Mouse (Mus musculus) kidney, embryonic 14.5 days (tissue): ENCODE data around the gene Cebpz. TPM values are rescaled to one million over a fixed set of nuclear protein-coding genes. Genes with fewer than 3 reads are reported as not detected.

Experiments
- ATAC-seq: fragments of 200-750 bp; cut with Nextera tagmentation; 2 replicates; pipeline ENCODE4 v1.8.0; 2017; ENCODE audit warnings: moderate number of reproducible peaks, mild to moderate bottlenecking, moderate TSS enrichment, moderate library complexity; ENCODE audit not compliant: low FRiP score, low TSS enrichment
- H3K27ac ChIP-seq: fragments of 300-500 bp; sonication (generic); 2 replicates; pipeline ENCODE4 v1.5.1; 2014; ENCODE audit warnings: low read depth, mild to moderate bottlenecking, low read length, moderate library complexity, mixed read lengths
- H3K27me3 ChIP-seq: fragments of 300-500 bp; sonication (generic); 2 replicates; pipeline ENCODE4 v1.6.1; 2014; ENCODE audit warnings: mild to moderate bottlenecking, low read length; ENCODE audit not compliant: control insufficient read depth, insufficient read depth
- H3K36me3 ChIP-seq: fragments of 300-500 bp; sonication (generic); 2 replicates; pipeline ENCODE4 v1.6.1; 2014; ENCODE audit warnings: low read length, mixed read lengths; ENCODE audit not compliant: control insufficient read depth, insufficient read depth
- H3K4me1 ChIP-seq: fragments of 300-500 bp; sonication (generic); 2 replicates; pipeline ENCODE4 v1.6.1; 2014; ENCODE audit warnings: low read length, mixed read lengths; ENCODE audit not compliant: control insufficient read depth, insufficient read depth
- H3K4me2 ChIP-seq: fragments of 300-500 bp; sonication (generic); replicated peaks from 2 replicates; pipeline ENCODE4 v1.6.1; 2014; ENCODE audit warnings: low read depth, mild to moderate bottlenecking, low read length
- H3K4me3 ChIP-seq: fragments of 300-500 bp; sonication (generic); 2 replicates; pipeline ENCODE4 v1.5.1; 2014; ENCODE audit warnings: mild to moderate bottlenecking, low read length
- H3K9ac ChIP-seq: fragments of 300-500 bp; sonication (generic); 2 replicates; pipeline ENCODE4 v1.6.1; 2014; ENCODE audit warnings: low read depth, mild to moderate bottlenecking, low read length, moderate library complexity
- H3K9me3 ChIP-seq: fragments of 300-500 bp; sonication (generic); 2 replicates; pipeline ENCODE4 v1.6.1; 2016; ENCODE audit warnings: low read length; ENCODE audit not compliant: control insufficient read depth
- WGBS: fragments of 180-500 bp; shearing (Covaris S2); extraction: QIAGEN DNeasy Blood & Tissue Kit; methylation state at CpG from one replicate; pipeline ENCODE4 v1.1.7; 2014; 5-methylcytosine and 5-hydroxymethylcytosine counted together
- polyA plus RNA-seq: library from polyadenylated mRNA; unstranded; fragments of >200 nt; fragmentation: Nextera tagmentation; extraction: Ambion mirVana; gene quantifications from 2 replicates; pipeline ENCODE4 v1.2.1, GENCODE M21; 2014

The Cebpz gene
- polyA plus RNA-seq, 1 experiment from 2014 or later, result 64.8 TPM

- H3K27ac ChIP-seq, result no peak overlapping the region
- peaks cover 86% of the 10 kb centered on the region for H3K36me3 ChIP-seq
- H3K4me3 ChIP-seq, result no peak overlapping the region
- ATAC-seq, result no peak
- H3K4me1 ChIP-seq, result no peaks in the 10 kb centered on the region
- no peaks in the 10 kb centered on the region for H3K27me3 ChIP-seq
- no peaks in the 10 kb centered on the region for H3K9me3 ChIP-seq
- H3K9ac ChIP-seq, result no peak overlapping the region
- no peak overlapping the region for H3K4me2 ChIP-seq
- WGBS, result 94% methylated on average over 5 of the region's 5 CpGs
Observed at GRCm38 (mm10) chr17:78951225-78951624, 14.4 kb upstream of the Cebpz start.

- Histone ChIP-seq H3K4me3 (no peak overlapping the region), H3K4me1 (no peaks in the 10 kb centered on the region), H3K36me3 (peaks cover 28% of the 10 kb centered on the region), H3K4me2 (no peak overlapping the region), H3K9me3 (no peaks in the 10 kb centered on the region), H3K27ac (no peak overlapping the region), H3K9ac (no peak overlapping the region), H3K27me3 (no peaks in the 10 kb centered on the region)
- WGBS, result 37% methylated on average over 11 of the region's 11 CpGs
- peak; percentile 57; the same call in 1 of the 2 replicates for ATAC-seq
Observed at GRCm38 (mm10) chr17:78942579-78942978, 5.7 kb upstream of the Cebpz start.

- ATAC-seq, result no peak
- WGBS, result 92% methylated on average over 4 of the region's 4 CpGs
- no peak overlapping the region for H3K27ac ChIP-seq
- no peaks in the 10 kb centered on the region for H3K4me1 ChIP-seq
- no peaks in the 10 kb centered on the region for H3K9me3 ChIP-seq
- peaks cover 25% of the 10 kb centered on the region for H3K36me3 ChIP-seq
- no peaks in the 10 kb centered on the region for H3K27me3 ChIP-seq
- H3K4me2 ChIP-seq, result no peak overlapping the region
- no peak overlapping the region for H3K9ac ChIP-seq
- no peak overlapping the region for H3K4me3 ChIP-seq
Observed at GRCm38 (mm10) chr17:78938927-78939326, 2.1 kb upstream of the Cebpz start.

- H3K9ac ChIP-seq, result peak overlapping the region; percentile 72
- H3K4me2 ChIP-seq, result peak overlapping the region; percentile 82
- H3K36me3 ChIP-seq, result peaks cover 35% of the 10 kb centered on the region
- peak overlapping the region; percentile 65 for H3K4me3 ChIP-seq
- ATAC-seq, result peak; percentile 4
- WGBS, result 9% methylated on average over 26 of the region's 26 CpGs
- no peaks in the 10 kb centered on the region for H3K9me3 ChIP-seq
- no peaks in the 10 kb centered on the region for H3K4me1 ChIP-seq
- no peak overlapping the region for H3K27ac ChIP-seq
- H3K27me3 ChIP-seq, result no peaks in the 10 kb centered on the region
Observed at GRCm38 (mm10) chr17:78937229-78937853, 475 bp upstream of the Cebpz start.

- Histone ChIP-seq H3K27me3 (no peaks in the 10 kb centered on the region), H3K9me3 (no peaks in the 10 kb centered on the region), H3K36me3 (peaks cover 46% of the 10 kb centered on the region), H3K4me3 (peak overlapping the region; percentile 65), H3K9ac (peak overlapping the region; percentile 72), H3K4me1 (no peaks in the 10 kb centered on the region), H3K4me2 (peak overlapping the region; percentile 82), H3K27ac (no peak overlapping the region)
- ATAC-seq, result no peak
- 81% methylated on average over 2 of the region's 2 CpGs for WGBS
Observed at GRCm38 (mm10) chr17:78935857-78936256, 1.0 kb downstream of the Cebpz start.

- Histone ChIP-seq H3K4me3 (no peak overlapping the region), H3K27me3 (no peaks in the 10 kb centered on the region), H3K36me3 (peaks cover 41% of the 10 kb centered on the region), H3K9me3 (no peaks in the 10 kb centered on the region), H3K4me1 (peaks cover 6% of the 10 kb centered on the region; the same call in 1 of the 2 replicates), H3K4me2 (peak overlapping the region; percentile 52), H3K9ac (peak overlapping the region; percentile 80; the same call in 1 of the 2 replicates), H3K27ac (no peak overlapping the region)
- WGBS, result 42% methylated on average over 6 of the region's 6 CpGs
- ATAC-seq, result no peak
Observed at GRCm38 (mm10) chr17:78917696-78918095, 19.2 kb downstream of the Cebpz start.

- H3K27me3 ChIP-seq, result no peaks in the 10 kb centered on the region
- H3K36me3 ChIP-seq, result peaks cover 34% of the 10 kb centered on the region
- no peaks in the 10 kb centered on the region for H3K9me3 ChIP-seq
- H3K4me2 ChIP-seq, result peak overlapping the region; percentile 52
- WGBS, result 2% methylated on average over 11 of the region's 11 CpGs
- peaks cover 6% of the 10 kb centered on the region; the same call in 1 of the 2 replicates for H3K4me1 ChIP-seq
- ATAC-seq, result no peak
- H3K27ac ChIP-seq, result peak overlapping the region; percentile 78
- peak overlapping the region; percentile 80 for H3K9ac ChIP-seq
- peak overlapping the region; percentile 65 for H3K4me3 ChIP-seq
Observed at GRCm38 (mm10) chr17:78916899-78917298, 20.0 kb downstream of the Cebpz start.

GRCm38 (mm10) chr17:78916369-78916813, 20.5 kb downstream of the Cebpz start, which contains the start of gene Cebpzos:
Gene Cebpzos (plus strand): TSS chr17:78916500.
- peak within 1 kb of the TSS; percentile 52 for H3K4me2 ChIP-seq
- peaks cover 29% of the 10 kb centered on the region for H3K36me3 ChIP-seq
- H3K27ac ChIP-seq, result peak within 1 kb of the TSS; percentile 78
- 0% methylated on average over 30 of the region's 37 CpGs for WGBS
- ATAC-seq, result peak; percentile 93
- peaks cover 6% of the 10 kb centered on the region; the same call in 1 of the 2 replicates for H3K4me1 ChIP-seq
- H3K9me3 ChIP-seq, result no peaks in the 10 kb centered on the region
- peak within 1 kb of the TSS; percentile 80 for H3K9ac ChIP-seq
- peak within 1 kb of the TSS; percentile 65 for H3K4me3 ChIP-seq
- H3K27me3 ChIP-seq, result no peaks in the 10 kb centered on the region

- Histone ChIP-seq H3K4me3 (peak overlapping the region; percentile 65), H3K9me3 (no peaks in the 10 kb centered on the region), H3K9ac (peak overlapping the region; percentile 80; the same call in 1 of the 2 replicates), H3K36me3 (peaks cover 23% of the 10 kb centered on the region), H3K4me2 (peak overlapping the region; percentile 52), H3K4me1 (peaks cover 6% of the 10 kb centered on the region; the same call in 1 of the 2 replicates), H3K27me3 (no peaks in the 10 kb centered on the region), H3K27ac (peak overlapping the region; percentile 78; the same call in 1 of the 2 replicates)
- ATAC-seq, result peak; percentile 22; the same call in 1 of the 2 replicates
- WGBS, result 55% methylated on average over 6 of the region's 6 CpGs
Observed at GRCm38 (mm10) chr17:78915772-78916171, 21.1 kb downstream of the Cebpz start.
